Mouse (Mus musculus) T-helper 1 cell (primary cell): ENCODE data around the gene Zswim1.
"Not testable (repeated sequence)": the region's sequence is repeated elsewhere in the genome, so short reads cannot be mapped to it uniquely, and the experiment has no call there.

Source experiments
- in situ Hi-C: fragments of 300-600 bp; cut with MboI, MseI; formaldehyde crosslinking; loops from one replicate; pipeline ENCODE4 v1.15.1; 2025; ENCODE audit warnings: high pct_unique_total_duplicates

Zswim1 gene

GRCm38 (mm10) chr2:164792400-164793190 is 29.9 kb upstream of the Zswim1 start:
- in situ Hi-C loops, result no loop called here

GRCm38 (mm10) chr2:164793236-164793635 is 29.2 kb upstream of the Zswim1 start:
- in situ Hi-C loops, result no loop called here

GRCm38 (mm10) chr2:164793772-164794171 is 28.7 kb upstream of the Zswim1 start:
- in situ Hi-C loops, result no loop called here

DNA sequence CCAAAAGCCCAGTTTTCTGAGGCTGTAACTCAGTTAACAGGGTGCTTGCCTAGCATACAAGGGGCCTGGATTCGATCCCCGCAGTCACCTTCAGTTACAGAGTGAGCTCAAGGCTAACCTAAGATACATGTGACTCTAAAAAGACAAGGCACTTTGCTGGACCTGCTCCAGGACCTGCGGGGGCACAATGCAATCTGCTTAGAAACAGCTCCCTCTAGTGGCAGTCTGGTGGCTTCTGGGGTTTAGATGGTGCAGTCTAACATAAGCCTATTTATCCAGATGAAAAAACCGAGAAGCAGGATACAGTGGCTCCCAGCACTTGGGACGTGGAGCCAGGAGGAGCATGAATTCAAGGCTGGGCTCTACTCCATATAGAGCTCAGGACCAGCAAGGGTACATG is 28.2 kb upstream of the Zswim1 start:
- in situ Hi-C loops, result no loop called here

DNA sequence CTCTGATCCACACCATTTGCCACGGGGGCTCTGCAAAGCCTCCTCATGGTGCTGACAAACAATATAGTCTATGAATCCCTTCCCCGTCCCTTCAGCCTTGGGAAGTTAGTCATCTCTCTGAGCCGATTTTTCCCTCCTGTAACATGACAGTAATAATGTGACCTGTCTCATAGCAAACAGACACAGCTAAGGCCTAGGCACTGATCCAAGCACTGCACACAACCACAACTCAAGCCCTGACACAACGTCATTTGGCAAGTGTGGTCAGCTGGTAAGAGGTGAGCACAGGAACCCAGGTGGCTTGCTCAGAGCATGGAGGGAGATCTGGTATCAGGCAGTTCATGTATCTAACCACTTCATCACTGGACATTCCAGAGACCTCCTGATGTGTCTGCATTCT is 26.6 kb upstream of the Zswim1 start:
- in situ Hi-C loops, result no loop called here

DNA sequence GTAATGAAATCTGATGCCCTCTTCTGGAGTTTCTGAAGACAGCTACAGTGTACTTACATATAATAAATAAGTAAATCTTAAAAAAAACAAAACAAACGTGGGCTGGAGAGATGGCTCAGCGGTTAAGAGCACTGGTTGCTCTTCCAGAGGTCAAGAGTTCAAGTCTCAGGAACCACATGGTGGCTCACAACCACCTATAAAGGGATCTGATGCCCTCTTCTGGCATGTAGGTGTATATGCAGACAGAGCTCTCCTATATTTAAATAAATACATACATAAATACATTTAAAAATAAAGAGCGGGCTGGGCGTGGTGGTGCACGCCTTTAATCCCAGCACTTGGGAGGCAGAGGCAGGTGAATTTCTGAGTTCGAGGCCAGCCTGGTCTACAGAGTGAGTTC is 23.9 kb upstream of the Zswim1 start:
- in situ Hi-C loops, result not testable (repeated sequence)

GRCm38 (mm10) chr2:164800252-164801004 is 22.1 kb upstream of the Zswim1 start:
- in situ Hi-C loops, result no loop called here

DNA sequence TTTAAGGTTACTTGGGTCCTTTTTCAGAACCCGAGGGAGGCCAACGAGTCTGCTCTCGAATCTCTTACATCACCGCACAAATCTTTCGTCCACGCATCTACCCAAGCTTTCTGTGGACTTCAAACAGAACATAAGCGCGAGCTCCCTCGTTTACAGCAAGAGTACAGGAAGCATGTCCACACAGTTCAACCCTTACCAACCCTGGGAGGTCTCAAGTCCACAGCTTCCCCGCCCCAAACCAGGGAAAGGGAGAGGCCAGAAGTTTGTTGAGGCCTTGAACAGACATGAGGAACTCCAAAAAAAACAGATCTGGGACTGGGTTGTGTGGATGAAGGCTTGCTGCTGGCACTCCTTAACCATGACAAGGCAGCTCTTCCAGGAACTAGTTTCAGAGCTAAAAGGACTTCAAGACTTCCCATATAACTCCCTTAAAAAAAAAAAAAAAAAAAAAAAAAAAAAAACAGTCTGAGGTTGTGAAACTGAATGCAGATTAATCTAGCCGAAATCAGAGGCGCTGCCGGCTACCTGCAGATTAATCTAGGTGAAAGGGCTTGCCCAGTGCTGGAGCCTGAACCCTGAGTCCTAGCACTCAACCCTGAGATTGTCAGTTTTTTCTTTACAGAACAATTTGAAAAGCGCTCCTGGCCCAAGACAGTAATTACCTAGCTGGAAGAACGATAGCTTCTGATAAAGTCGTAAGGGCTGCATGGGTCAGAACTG is 19.1 kb upstream of the Zswim1 start:
- in situ Hi-C loops, result no loop called here

DNA sequence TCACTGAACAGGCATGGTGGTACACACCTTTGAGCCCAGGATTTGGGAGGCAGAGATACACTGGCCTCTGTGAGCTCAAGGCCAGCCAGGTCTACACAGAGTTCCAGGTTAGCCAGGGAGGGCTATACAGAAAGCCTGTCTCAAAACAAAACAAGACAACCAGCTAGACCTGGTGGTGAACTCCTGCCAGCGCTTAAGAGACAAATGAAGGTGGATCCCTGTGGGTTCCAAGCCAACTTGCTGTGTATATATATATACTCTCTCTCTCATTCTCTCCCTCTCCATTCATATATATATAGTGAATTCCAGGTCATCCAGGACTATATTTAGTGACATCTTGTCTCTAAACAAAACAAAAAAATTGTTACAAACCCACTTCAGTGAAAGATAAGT is 18.6 kb upstream of the Zswim1 start:
- in situ Hi-C loops, result no loop called here

DNA sequence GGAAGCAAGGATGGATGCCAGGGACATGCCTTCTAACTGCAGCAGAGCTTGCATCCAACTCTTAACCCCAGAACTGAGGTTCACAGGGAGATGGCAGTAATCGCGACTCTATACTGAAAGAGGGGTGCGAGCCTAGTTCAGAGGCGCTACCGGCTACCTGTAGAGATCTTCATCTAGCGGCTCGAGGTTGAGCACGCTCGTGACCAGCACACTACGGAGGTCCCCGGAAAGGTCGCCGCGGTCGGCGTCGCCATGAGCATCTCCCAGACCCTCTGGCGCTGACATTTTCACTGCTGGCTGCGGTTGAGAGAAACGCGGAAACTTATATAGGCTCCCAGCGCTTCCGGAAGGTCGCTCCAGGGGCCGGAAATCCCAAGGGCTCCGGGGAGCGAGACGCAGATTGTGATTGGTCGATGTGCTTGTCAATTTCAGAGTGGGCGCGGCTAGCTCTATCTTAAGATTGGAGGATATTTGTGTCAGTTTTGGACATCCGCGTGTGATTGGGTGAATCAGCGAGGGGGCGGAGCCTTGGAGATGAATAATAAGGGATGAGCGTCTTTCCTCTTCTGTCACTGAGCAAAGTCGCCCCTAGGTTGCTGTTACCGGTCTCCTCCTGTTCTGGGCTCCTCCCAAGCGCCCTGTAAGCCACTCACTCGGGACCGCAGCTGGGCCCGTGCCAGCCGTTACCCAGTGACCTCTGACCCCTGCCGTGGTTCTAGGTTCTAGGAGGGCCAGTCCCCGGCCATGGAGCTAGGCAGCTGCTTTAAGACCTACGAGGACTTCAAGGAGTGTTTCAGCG is 17.8 kb upstream of the Zswim1 start, which contains the start of the genes Acot8 and Zswim3:
Gene Acot8, minus strand, starts transcription at position 350 of the 799 bp plus-strand sequence.
Gene Zswim3, plus strand, starts transcription at position 566 of the 799 bp plus-strand sequence.
- in situ Hi-C loops, result no loop called here

- in situ Hi-C loops, result no loop called here
Measured at GRCm38 (mm10) chr2:164805332-164805718, 17.2 kb upstream of the Zswim1 start.

GRCm38 (mm10) chr2:164806614-164807013 is 15.9 kb upstream of the Zswim1 start:
- in situ Hi-C loops, result no loop called here

- in situ Hi-C loops, result no loop called here
Measured at GRCm38 (mm10) chr2:164813557-164813956, 8.9 kb upstream of the Zswim1 start.

GRCm38 (mm10) chr2:164815348-164815747 is 7.1 kb upstream of the Zswim1 start:
- in situ Hi-C loops, result no loop called here

DNA sequence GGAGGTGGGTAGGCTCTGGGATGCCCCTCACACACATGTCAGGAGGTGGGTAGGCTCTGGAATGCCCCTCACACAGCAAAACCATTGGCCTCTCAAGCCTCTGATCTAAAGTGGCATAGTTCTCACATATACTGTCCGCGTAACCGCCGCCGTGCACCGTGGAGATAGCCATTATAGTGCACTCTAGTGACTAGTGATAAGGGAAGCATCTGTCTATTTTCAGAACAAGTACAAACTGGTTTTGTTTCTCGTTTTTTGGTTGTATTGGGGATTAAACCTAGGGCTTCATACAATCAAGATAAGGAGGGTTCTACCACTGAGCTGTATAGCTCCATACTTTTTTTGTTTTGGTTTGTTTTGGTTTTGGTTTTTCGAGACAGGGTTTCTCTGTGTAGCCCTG is 6.7 kb upstream of the Zswim1 start:
- in situ Hi-C loops, result no loop called here

DNA sequence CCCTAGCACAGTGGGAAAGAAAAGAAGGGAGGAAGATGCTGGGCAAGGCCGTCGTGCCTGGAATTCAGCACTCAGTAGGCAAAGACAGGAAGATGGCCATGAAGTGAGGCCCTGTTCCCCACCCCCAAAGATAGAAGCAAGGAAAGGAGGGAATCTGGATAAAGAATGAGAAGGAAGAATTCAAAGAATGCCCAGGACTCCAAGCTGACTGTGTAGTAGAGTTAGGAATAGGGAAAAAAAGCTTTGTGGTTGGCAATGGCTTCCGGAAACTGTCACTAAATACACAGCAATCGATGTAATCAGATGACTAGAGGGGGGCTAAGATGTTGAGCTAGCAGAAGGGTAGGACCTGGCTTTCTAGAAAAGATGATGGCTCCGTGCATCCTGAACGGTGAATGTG is 5.3 kb upstream of the Zswim1 start:
- in situ Hi-C loops, result no loop called here

DNA sequence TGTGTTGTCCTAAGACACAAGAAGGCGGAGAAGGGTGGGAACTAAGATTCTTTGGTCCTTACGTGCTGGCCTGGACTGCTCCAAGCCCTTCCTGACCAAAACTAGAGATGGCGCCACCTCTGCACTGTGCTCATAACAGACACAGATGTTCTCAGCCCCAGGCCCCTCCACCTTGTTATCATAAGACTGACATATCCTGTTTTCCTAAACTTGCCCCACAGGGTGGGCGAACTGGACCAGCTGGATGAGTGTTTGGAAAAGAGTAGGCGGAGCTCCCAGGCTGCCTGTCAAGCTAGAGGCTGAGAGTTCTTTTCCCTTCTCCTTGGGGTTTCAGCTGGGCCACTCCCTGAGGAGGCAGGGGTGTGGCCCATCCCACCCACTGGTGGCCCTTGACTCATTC is 4.8 kb upstream of the Zswim1 start:
- in situ Hi-C loops, result no loop called here

DNA sequence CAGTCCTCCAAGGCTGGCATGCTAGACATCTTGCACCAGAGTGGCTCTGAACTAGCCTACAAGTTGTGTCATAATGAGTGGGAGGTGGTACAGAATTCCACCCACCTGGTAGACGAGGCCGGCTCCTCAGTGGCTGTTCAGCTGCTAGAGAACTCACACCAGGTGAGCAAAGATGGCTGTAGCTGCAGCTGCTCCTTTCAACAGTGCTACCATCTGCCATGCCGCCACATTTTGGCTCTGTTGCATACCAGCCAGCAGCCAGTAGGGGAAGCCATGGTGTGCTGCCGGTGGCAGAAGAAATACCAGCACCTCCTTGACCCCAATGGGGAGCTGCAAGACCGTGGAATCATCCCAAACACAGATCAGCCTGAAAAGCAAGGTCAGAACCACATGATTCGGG is 1.4 kb upstream of the Zswim1 start:
- in situ Hi-C loops, result no loop called here

DNA sequence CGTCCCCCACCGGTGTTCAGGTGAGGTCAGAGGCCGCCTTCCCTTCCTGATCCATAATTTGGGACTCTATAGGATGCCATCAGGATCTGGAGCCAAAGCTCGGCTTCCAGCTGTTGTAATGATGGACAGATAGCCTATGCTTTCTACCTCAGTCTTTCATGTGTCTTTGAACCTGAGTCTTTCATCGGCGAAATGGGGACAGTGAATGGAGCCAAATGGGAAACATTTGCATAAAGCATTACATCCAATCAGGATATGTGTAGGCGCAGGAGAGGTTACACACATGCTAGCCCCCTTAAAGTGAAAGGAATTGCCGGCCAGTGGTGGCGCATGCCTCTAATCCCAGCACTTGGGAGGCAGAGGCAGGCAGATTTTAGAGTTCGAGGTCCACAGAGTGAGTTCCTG is 697 bp downstream of the Zswim1 start:
- in situ Hi-C loops, result no loop called here

- in situ Hi-C loops, result no loop called here
Measured at GRCm38 (mm10) chr2:164823969-164824368, 1.5 kb downstream of the Zswim1 start.

DNA sequence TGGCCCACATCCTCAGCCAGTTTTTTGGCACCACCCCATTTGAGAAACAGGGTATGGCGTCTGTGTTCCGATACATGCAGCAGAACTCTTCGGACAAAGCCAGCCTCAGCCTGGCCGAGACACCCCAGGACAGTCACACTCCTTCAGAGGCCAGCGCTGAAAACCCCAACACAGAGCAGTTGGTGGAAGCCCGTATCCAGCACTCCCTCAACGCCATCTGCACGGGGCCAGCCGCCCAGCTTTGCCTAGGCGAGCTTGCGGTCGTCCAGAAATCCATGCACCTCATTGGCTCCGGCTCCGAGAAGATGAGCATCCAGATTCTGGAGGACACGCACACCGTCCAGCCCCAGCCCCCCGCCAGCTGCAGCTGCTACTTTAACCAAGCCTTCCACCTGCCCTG is 3.0 kb downstream of the Zswim1 start:
- in situ Hi-C loops, result no loop called here
